Mouse (Mus musculus): ENCODE results near the gene Nek7. TPM values are rescaled to one million over a fixed set of nuclear protein-coding genes. Genes with fewer than 3 reads are reported as not detected.

Nek7 gene
- polyA plus RNA-seq, 1 experiment from 2014 or later = 21.8 TPM

GRCm38 (mm10) chr1:138582225-138582624, 37.7 kb downstream of the Nek7 start:
- Histone ChIP-seq H3K9me3 (no peaks in the 10 kb centered on the region), H3K9ac (replicated peaks) (no peak overlapping the region), H3K4me1 (replicated peaks) (peaks cover 4% of the 10 kb centered on the region; the same call in 1 of the 2 replicates), H3K4me3 (replicated peaks) (no peak overlapping the region), H3K4me2 (replicated peaks) (no peak overlapping the region), H3K36me3 (no peaks in the 10 kb centered on the region), H3K27ac (no peak overlapping the region), H3K27me3 (no peaks in the 10 kb centered on the region)
- ATAC-seq = no peak
- 88% methylated on average over 7 of the region's 7 CpGs for WGBS

GRCm38 (mm10) chr1:138579822-138580492, 40.0 kb downstream of the Nek7 start:
- H3K27ac ChIP-seq = no peak overlapping the region
- H3K27me3 ChIP-seq = no peaks in the 10 kb centered on the region
- peaks cover 7% of the 10 kb centered on the region; the same call in 1 of the 2 replicates for H3K4me1 ChIP-seq (replicated peaks)
- H3K36me3 ChIP-seq = no peaks in the 10 kb centered on the region
- H3K4me2 ChIP-seq (replicated peaks) = no peak overlapping the region
- H3K9ac ChIP-seq (replicated peaks) = no peak overlapping the region
- no peak overlapping the region for H3K4me3 ChIP-seq (replicated peaks)
- WGBS = 64% methylated on average over 11 of the region's 11 CpGs
- no peaks in the 10 kb centered on the region for H3K9me3 ChIP-seq
- 0 out of 2 replicates have a peak, but pooled peaks have one; percentile 30 for ATAC-seq

- peaks cover 7% of the 10 kb centered on the region; the same call in 1 of the 2 replicates for H3K4me1 ChIP-seq (replicated peaks)
- H3K27me3 ChIP-seq = no peaks in the 10 kb centered on the region
- no peak for ATAC-seq
- H3K4me3 ChIP-seq (replicated peaks) = no peak overlapping the region
- no peaks in the 10 kb centered on the region for H3K36me3 ChIP-seq
- no peak overlapping the region for H3K27ac ChIP-seq
- no peak overlapping the region for H3K4me2 ChIP-seq (replicated peaks)
- H3K9me3 ChIP-seq = no peaks in the 10 kb centered on the region
- 86% methylated on average over 7 of the region's 7 CpGs for WGBS
- H3K9ac ChIP-seq (replicated peaks) = no peak overlapping the region
Observed at GRCm38 (mm10) chr1:138579207-138579606, 40.7 kb downstream of the Nek7 start.

DNA sequence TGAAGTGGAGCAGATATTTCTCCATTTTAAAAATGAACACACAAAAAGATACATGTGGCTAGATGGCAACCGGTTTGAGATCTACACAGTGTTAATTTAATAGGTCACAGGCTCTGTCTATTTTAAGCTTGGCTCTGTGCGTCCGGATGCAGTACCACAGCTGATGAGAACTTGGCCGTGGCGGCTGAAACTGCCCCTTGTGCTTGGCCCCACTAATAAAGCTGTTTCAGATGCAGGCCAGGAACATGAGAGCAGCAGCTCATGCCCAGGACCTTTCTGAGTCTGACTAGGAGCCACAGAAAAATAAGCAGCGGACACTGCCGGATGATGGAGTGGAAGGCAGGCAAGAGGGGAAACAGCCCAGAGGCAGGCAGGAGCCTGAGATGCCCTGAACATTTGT, 43.1 kb downstream of the Nek7 start:
- H3K27ac ChIP-seq = no peak overlapping the region
- 76% methylated on average over 7 of the region's 7 CpGs for WGBS
- no peaks in the 10 kb centered on the region for H3K9me3 ChIP-seq
- no peak overlapping the region for H3K4me3 ChIP-seq (replicated peaks)
- ATAC-seq = no peak
- no peak overlapping the region for H3K4me2 ChIP-seq (replicated peaks)
- no peaks in the 10 kb centered on the region for H3K27me3 ChIP-seq
- no peak overlapping the region for H3K9ac ChIP-seq (replicated peaks)
- H3K4me1 ChIP-seq (replicated peaks) = peaks cover 11% of the 10 kb centered on the region
- no peaks in the 10 kb centered on the region for H3K36me3 ChIP-seq

DNA sequence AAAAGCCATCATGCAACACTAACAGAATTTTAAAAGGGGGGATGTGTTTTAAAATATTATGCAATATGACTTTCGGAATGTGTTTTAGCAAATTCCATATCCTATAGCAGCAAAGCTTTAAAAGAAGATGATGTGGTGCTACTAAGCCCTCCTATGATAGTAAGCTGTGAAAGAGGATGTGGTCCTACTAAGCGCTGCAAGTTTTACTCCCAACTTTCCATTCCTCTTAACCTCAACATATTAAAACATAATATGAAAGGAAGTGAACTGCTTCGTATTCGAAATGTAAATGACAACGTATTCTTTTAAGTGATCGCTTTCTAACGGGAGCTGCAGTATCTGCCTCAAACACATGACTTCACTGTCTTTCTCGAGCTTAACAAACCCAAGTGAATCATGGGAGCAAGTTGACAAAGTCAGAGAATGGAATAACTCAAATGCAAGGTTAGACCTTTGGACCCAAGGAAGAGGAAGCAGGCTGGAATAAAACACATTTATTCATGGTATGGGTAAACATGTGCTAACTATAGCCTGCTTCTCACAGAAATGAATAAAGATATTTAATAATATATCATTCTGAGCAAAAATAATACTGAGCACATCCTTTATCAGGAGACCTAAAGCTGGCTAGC, 43.8 kb downstream of the Nek7 start:
- peaks cover 17% of the 10 kb centered on the region for H3K4me1 ChIP-seq (replicated peaks)
- no peaks in the 10 kb centered on the region for H3K36me3 ChIP-seq
- no peak overlapping the region for H3K4me2 ChIP-seq (replicated peaks)
- H3K9me3 ChIP-seq = no peaks in the 10 kb centered on the region
- no peak overlapping the region for H3K4me3 ChIP-seq (replicated peaks)
- no peak for ATAC-seq
- no peak overlapping the region for H3K9ac ChIP-seq (replicated peaks)
- H3K27me3 ChIP-seq = no peaks in the 10 kb centered on the region
- 94% methylated on average over 8 of the region's 8 CpGs for WGBS
- no peak overlapping the region for H3K27ac ChIP-seq

DNA sequence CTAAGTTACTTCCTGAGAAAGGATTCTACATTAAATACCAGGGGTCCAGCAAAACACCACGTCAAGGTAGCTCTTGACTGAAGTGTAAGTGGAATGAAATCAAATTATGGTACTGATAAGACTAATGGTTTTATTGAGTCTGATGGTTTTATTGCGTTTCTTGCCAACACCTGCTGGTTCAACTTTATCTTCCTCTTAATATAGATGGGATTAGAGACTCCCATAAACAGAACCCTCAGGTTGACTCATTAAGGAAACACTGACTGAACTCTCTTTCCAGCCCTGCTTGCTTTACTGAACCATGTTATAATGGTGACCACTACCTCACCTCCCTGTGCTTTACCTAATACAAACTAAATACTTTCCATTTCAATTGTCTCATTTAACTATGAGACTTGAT, 44.3 kb downstream of the Nek7 start:
- Histone ChIP-seq H3K4me2 (replicated peaks) (no peak overlapping the region), H3K27ac (no peak overlapping the region), H3K27me3 (no peaks in the 10 kb centered on the region), H3K4me1 (replicated peaks) (peaks cover 21% of the 10 kb centered on the region), H3K4me3 (replicated peaks) (no peak overlapping the region), H3K9ac (replicated peaks) (no peak overlapping the region), H3K9me3 (no peaks in the 10 kb centered on the region), H3K36me3 (no peaks in the 10 kb centered on the region)
- WGBS = 86% methylated on average over 2 of the region's 2 CpGs
- no peak for ATAC-seq

DNA sequence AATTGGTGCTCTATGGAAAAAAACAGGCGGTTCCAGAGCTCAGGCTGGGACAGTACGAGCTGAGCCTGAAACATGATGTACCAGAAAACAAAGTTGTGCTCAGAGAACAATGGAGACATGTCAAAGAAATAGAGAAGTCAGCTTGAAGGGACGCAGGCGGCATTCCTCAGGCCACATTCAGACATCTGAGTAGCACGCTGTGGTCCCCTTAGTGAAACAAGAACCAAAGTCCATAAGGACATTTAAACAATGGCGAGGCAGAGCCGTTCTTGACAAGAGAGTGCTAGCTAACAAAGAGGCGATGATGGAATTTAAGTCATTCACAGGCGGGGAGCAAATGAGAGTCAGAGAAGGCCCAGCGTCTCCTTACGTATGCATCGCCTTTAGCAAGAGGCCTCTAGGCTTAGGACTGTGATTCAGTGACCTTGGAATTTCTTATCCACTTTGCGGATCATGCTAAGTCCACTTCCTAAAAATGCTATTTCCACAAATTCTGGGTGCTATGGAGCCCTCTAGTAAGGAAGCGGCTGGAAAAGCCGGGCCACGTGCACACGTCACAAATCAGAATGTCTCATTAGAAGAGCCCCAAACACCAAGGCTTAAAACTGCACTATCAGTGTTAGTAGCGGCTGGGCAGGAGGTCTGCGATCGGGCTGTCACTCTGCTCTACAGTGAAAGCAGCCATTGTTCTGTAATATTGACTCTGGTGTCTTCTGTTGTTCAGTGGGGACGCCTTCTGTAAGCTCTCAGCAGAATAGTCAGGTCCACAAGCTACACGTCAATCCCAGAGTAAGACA, 48.2 kb downstream of the Nek7 start:
- H3K4me2 ChIP-seq (replicated peaks) = peak overlapping the region; percentile 37
- H3K9ac ChIP-seq (replicated peaks) = peak overlapping the region; percentile 44; the same call in 1 of the 2 replicates
- no peaks in the 10 kb centered on the region for H3K36me3 ChIP-seq
- H3K9me3 ChIP-seq = no peaks in the 10 kb centered on the region
- H3K4me3 ChIP-seq (replicated peaks) = no peak overlapping the region
- ATAC-seq = peak; percentile 82
- peak overlapping the region; percentile 70 for H3K27ac ChIP-seq
- no peaks in the 10 kb centered on the region for H3K27me3 ChIP-seq
- peaks cover 14% of the 10 kb centered on the region for H3K4me1 ChIP-seq (replicated peaks)
- 15% methylated on average over 22 of the region's 22 CpGs for WGBS

GRCm38 (mm10) chr1:138571038-138571441, 48.9 kb downstream of the Nek7 start:
- Histone ChIP-seq H3K4me1 (replicated peaks) (peaks cover 14% of the 10 kb centered on the region), H3K36me3 (no peaks in the 10 kb centered on the region)
- no peak; the same call in 1 of the 2 replicates for ATAC-seq

GRCm38 (mm10) chr1:138568434-138569232, 51.3 kb downstream of the Nek7 start:
- H3K9me3 ChIP-seq = no peaks in the 10 kb centered on the region
- WGBS = 83% methylated on average over 6 of the region's 6 CpGs
- no peak overlapping the region for H3K9ac ChIP-seq (replicated peaks)
- no peak overlapping the region for H3K27ac ChIP-seq
- ATAC-seq = no peak
- H3K4me2 ChIP-seq (replicated peaks) = no peak overlapping the region
- H3K4me1 ChIP-seq (replicated peaks) = peaks cover 14% of the 10 kb centered on the region
- no peaks in the 10 kb centered on the region for H3K27me3 ChIP-seq
- H3K36me3 ChIP-seq = no peaks in the 10 kb centered on the region
- H3K4me3 ChIP-seq (replicated peaks) = no peak overlapping the region

More at GRCm38 (mm10) chr1:138571038-138571441, 48.9 kb downstream of the Nek7 start:
- Histone ChIP-seq H3K4me3 (replicated peaks) (no peak overlapping the region), H3K9ac (replicated peaks) (no peak overlapping the region), H3K27ac (peak overlapping the region; percentile 49), H3K27me3 (no peaks in the 10 kb centered on the region), H3K4me2 (replicated peaks) (no peak overlapping the region), H3K9me3 (no peaks in the 10 kb centered on the region)
- WGBS = 77% methylated on average over 2 of the region's 2 CpGs

DNA sequence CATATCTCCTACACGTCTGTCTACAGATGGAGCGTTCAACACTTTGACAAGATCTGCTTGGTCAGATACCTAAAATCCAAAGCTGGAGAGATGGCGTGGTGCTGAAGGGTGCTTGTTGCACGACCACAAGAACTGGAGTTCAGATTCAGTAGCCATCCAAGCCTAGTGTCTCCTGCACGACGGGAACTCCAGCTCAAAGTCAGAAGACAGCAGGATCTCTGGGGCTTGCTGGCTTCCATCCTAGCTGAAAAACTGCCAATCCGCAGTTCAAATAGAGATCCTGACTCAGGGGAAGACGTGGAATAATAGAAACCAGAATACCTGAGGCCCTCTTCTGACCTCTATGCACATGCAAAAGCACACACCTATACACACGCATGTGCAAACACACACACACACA, 52.0 kb downstream of the Nek7 start:
- Histone ChIP-seq H3K27ac (no peak overlapping the region), H3K4me1 (replicated peaks) (peaks cover 14% of the 10 kb centered on the region), H3K36me3 (no peaks in the 10 kb centered on the region), H3K27me3 (no peaks in the 10 kb centered on the region), H3K4me2 (replicated peaks) (no peak overlapping the region), H3K9ac (replicated peaks) (no peak overlapping the region), H3K9me3 (no peaks in the 10 kb centered on the region), H3K4me3 (replicated peaks) (no peak overlapping the region)
- ATAC-seq = no peak
- WGBS = 88% methylated on average over 9 of the region's 9 CpGs

- no peaks in the 10 kb centered on the region for H3K9me3 ChIP-seq
- no peak overlapping the region for H3K9ac ChIP-seq (replicated peaks)
- no peaks in the 10 kb centered on the region for H3K36me3 ChIP-seq
- H3K4me2 ChIP-seq (replicated peaks) = no peak overlapping the region
- H3K4me3 ChIP-seq (replicated peaks) = no peak overlapping the region
- no peak for ATAC-seq
- peaks cover 4% of the 10 kb centered on the region for H3K4me1 ChIP-seq (replicated peaks)
- WGBS = 92% methylated on average over 6 of the region's 6 CpGs
- no peaks in the 10 kb centered on the region for H3K27me3 ChIP-seq
- no peak overlapping the region for H3K27ac ChIP-seq
Observed at GRCm38 (mm10) chr1:138564677-138565076, 55.3 kb downstream of the Nek7 start.
